Mouse (Mus musculus): ENCODE measurements around the gene Tldc2.
A peak's percentile ranks its signal among the peaks of the same experiment; 100 is the strongest.

Tldc2 gene

GRCm38 (mm10) chr2:157078793-157079700 lies 7.8 kb upstream of the Tldc2 start, which contains the start of gene Soga1:
Soga1 (minus strand) TSS chr2:157079254.
- peak; percentile 86 to 90 for DNase-seq

GRCm38 (mm10) chr2:157079701-157080180 lies 7.1 kb upstream of the Tldc2 start:
- no peak for DNase-seq

- DNase-seq: no peak
These were observed 5.5 kb upstream of the Tldc2 start for GRCm38 (mm10) chr2:157081331-157081730.

- no peak for DNase-seq
These were observed 4.9 kb upstream of the Tldc2 start for GRCm38 (mm10) chr2:157081960-157082359.

GRCm38 (mm10) chr2:157084831-157085585 lies 1.8 kb upstream of the Tldc2 start:
- peak in 1 of 2 experiments; percentile 35 for DNase-seq

- no peak for DNase-seq
These were observed 872 bp downstream of the Tldc2 start for GRCm38 (mm10) chr2:157087536-157088317.

- no peak for DNase-seq
These were observed 5.2 kb downstream of the Tldc2 start for GRCm38 (mm10) chr2:157092024-157092423.

GRCm38 (mm10) chr2:157095005-157095755 lies 8.3 kb downstream of the Tldc2 start:
- peak; percentile 86 to 87 for DNase-seq

- DNase-seq: no peak
These were observed 12.9 kb downstream of the Tldc2 start for GRCm38 (mm10) chr2:157099532-157100318.

- DNase-seq: no peak
These were observed 13.4 kb downstream of the Tldc2 start for GRCm38 (mm10) chr2:157100319-157100605.

GRCm38 (mm10) chr2:157101650-157102049 lies 14.8 kb downstream of the Tldc2 start:
- no peak for DNase-seq

GRCm38 (mm10) chr2:157102256-157102655 lies 15.4 kb downstream of the Tldc2 start:
- no peak for DNase-seq

- no peak for DNase-seq
These were observed 17.6 kb downstream of the Tldc2 start for GRCm38 (mm10) chr2:157104454-157104853.

- no peak for DNase-seq
These were observed 21.4 kb downstream of the Tldc2 start for GRCm38 (mm10) chr2:157108236-157108635.

GRCm38 (mm10) chr2:157116964-157117363 lies 30.1 kb downstream of the Tldc2 start:
- no peak for DNase-seq

GRCm38 (mm10) chr2:157118556-157118955 lies 31.7 kb downstream of the Tldc2 start:
- DNase-seq: no peak

- DNase-seq: no peak
These were observed 32.2 kb downstream of the Tldc2 start for GRCm38 (mm10) chr2:157119075-157119474.

- no peak for DNase-seq
These were observed 34.9 kb downstream of the Tldc2 start for GRCm38 (mm10) chr2:157121766-157122165.

GRCm38 (mm10) chr2:157125246-157125645 lies 38.4 kb downstream of the Tldc2 start:
- no peak for DNase-seq

GRCm38 (mm10) chr2:157127370-157127769 lies 40.5 kb downstream of the Tldc2 start:
- DNase-seq: no peak

- DNase-seq: no peak
These were observed 41.2 kb downstream of the Tldc2 start for GRCm38 (mm10) chr2:157128072-157128471.

Measured in cerebellum, adult 18-20 months (tissue).